12 mouse cellular contexts compared by ENCODE assay signal in the genomic region with DNA sequence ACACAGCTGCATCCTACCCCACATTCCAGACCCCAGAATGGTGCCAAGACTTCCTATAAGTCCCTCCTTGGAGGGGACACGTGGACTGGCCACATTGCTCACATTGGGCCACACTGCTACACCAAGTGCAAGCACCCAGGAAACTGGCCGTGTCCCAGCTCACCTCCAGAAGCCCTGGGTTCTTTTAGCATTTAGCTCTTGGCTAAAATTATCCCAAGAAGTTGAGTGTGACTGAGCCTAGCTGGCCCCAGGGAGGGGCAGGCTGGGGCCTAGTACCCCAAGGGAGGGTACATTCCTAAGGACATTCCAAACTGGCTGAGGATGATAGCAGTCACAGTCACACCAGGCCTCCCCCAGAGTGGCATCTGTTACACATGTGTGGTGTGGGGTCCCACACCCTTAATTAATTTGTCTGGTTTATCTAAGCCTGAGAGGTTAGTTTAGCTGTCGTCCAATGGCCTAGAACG. TPM values are rescaled to one million over a fixed set of nuclear protein-coding genes. Genes with fewer than 3 reads are reported as not detected.
DNase-seq lines count a peak whose midpoint lies in the region; ATAC-seq and TF ChIP-seq lines count a peak whose summit lies in the region.
"Had no signal": no experiment of that assay in that cellular context is flagged by ENCODE, and none has a peak within 500 bp of the region (broad histone marks: within the 10 kb centered on the region; RNA-seq: fewer than 3 reads in every experiment).

No protein-coding gene starts in this region.

- WGBS in hindbrain, embryonic 10.5 days, result 53% methylated on average over 4 of the region's 4 CpGs
- 69% methylated on average over 4 of the region's 4 CpGs for WGBS in hindbrain, embryonic 14.5 days
- 37% methylated on average over 4 of the region's 4 CpGs for WGBS in intestine, embryonic 14.5 days
- WGBS in kidney, embryonic 16.5 days, result 37% methylated on average over 4 of the region's 4 CpGs
- WGBS in liver, embryonic 16.5 days (ENCODE audit: insufficient replicate concordance), result 47% methylated on average over 4 of the region's 4 CpGs
- 66% methylated on average over 4 of the region's 4 CpGs for WGBS in midbrain, embryonic 16.5 days

- peaks cover 25% of the 10 kb centered on the region for H3K27me3 ChIP-seq in hindbrain, embryonic 10.5 days (ENCODE audit: insufficient read depth, poor library complexity, severe bottlenecking)
- H3K27me3 ChIP-seq in hindbrain, embryonic 14.5 days (ENCODE audit: control insufficient read depth, insufficient read depth, low read length), result peaks cover 9% of the 10 kb centered on the region; the same call in 1 of the 2 replicates
- H3K27me3 ChIP-seq in intestine, embryonic 14.5 days (replicated peaks; ENCODE audit: control insufficient read depth, insufficient read depth, low read length), result no peaks in the 10 kb centered on the region
- peaks cover 2% of the 10 kb centered on the region; the same call in 1 of the 2 replicates for H3K27me3 ChIP-seq in kidney, embryonic 16.5 days (ENCODE audit: insufficient read depth, low read length)
- peaks cover 2% of the 10 kb centered on the region for H3K27me3 ChIP-seq in liver, embryonic 16.5 days (ENCODE audit: control insufficient read depth, insufficient read depth, low read depth, low read length)
- H3K27me3 ChIP-seq in midbrain, embryonic 16.5 days (ENCODE audit: control insufficient read depth, insufficient read depth, low read depth, low read length), result peaks cover 4% of the 10 kb centered on the region

- ATAC-seq in hindbrain, embryonic 14.5 days (ENCODE audit: low FRiP score), result no peak
- 0 out of 2 replicates have a peak, but pooled peaks have one; percentile 23 for ATAC-seq in intestine, embryonic 14.5 days (replicated peaks; ENCODE audit: low FRiP score, low TSS enrichment, low read depth)
- peak; percentile 70 for ATAC-seq in kidney, embryonic 16.5 days (ENCODE audit: low FRiP score, low TSS enrichment)
- no peak for ATAC-seq in liver, embryonic 16.5 days (ENCODE audit: low read depth)
- ATAC-seq in midbrain, embryonic 16.5 days, result no peak
- ATAC-seq: midbrain, embryonic 15.5 days had no signal

- H3K27ac ChIP-seq in hindbrain, embryonic 10.5 days, result 0 out of 2 replicates have a peak overlapping the region, but pooled peaks have one; percentile 17
- no peak overlapping the region for H3K27ac ChIP-seq in hindbrain, embryonic 14.5 days
- peak overlapping the region; percentile 59 for H3K27ac ChIP-seq in intestine, embryonic 14.5 days (ENCODE audit: low read depth)
- peak overlapping the region; percentile 91 for H3K27ac ChIP-seq in kidney, embryonic 16.5 days (ENCODE audit: low read length)
- H3K27ac ChIP-seq in liver, embryonic 16.5 days (ENCODE audit: low read length), result peak overlapping the region; percentile 76
- H3K27ac ChIP-seq in layer of hippocampus, adult 2 months, result no peak overlapping the region
- H3K27ac ChIP-seq in midbrain, embryonic 16.5 days (ENCODE audit: low read length), result no peak overlapping the region
- H3K27ac ChIP-seq: midbrain, embryonic 15.5 days had no signal

- 0 out of 2 replicates have a peak, but pooled peaks cover 3% of the 10 kb centered on the region for H3K36me3 ChIP-seq in hindbrain, embryonic 10.5 days
- no peaks in the 10 kb centered on the region for H3K36me3 ChIP-seq in hindbrain, embryonic 14.5 days (replicated peaks; ENCODE audit: control insufficient read depth, insufficient read depth)
- H3K36me3 ChIP-seq in intestine, embryonic 14.5 days (ENCODE audit: control insufficient read depth, insufficient read depth, low read length), result no peaks in the 10 kb centered on the region
- peaks cover 5% of the 10 kb centered on the region; the same call in 1 of the 2 replicates for H3K36me3 ChIP-seq in kidney, embryonic 16.5 days (ENCODE audit: insufficient read depth, low read length)
- no peaks in the 10 kb centered on the region for H3K36me3 ChIP-seq in liver, embryonic 16.5 days (ENCODE audit: control insufficient read depth, insufficient read depth)
- H3K36me3 ChIP-seq in midbrain, embryonic 16.5 days (ENCODE audit: control insufficient read depth, insufficient read depth, low read length), result no peaks in the 10 kb centered on the region
- H3K36me3 ChIP-seq: midbrain, embryonic 15.5 days had no signal

- no peak for TF ChIP-seq CTCF in layer of hippocampus, adult 2 months (conservative IDR thresholded peaks at IDR 0.05)

- DNase-seq in hindbrain, embryonic 10.5 days (ENCODE audit: low spot score), result no peak
- no peak for DNase-seq in hindbrain, embryonic 14.5 days (ENCODE audit: low spot score)
- no peak for DNase-seq in intestine, embryonic 14.5 days (ENCODE audit: low spot score)
- no peak for DNase-seq in layer of hippocampus, adult 2 months (ENCODE audit: low spot score in 2 of 2)
- no peak for DNase-seq in adrenal gland, adult (ENCODE audit: inconsistent age in 2 of 2, low spot score in 1 of 2)
- DNase-seq: gastrocnemius, postnatal 36 days; left cerebral cortex, postnatal 4 days; thymus, postnatal 4 days had no signal

- no peak overlapping the region for H3K4me3 ChIP-seq in hindbrain, embryonic 10.5 days
- H3K4me3 ChIP-seq in hindbrain, embryonic 14.5 days (replicated peaks; ENCODE audit: low read length), result no peak overlapping the region
- H3K4me3 ChIP-seq in intestine, embryonic 14.5 days (ENCODE audit: low read depth, low read length), result no peak overlapping the region
- H3K4me3 ChIP-seq in kidney, embryonic 16.5 days (ENCODE audit: low read length), result no peak overlapping the region
- no peak overlapping the region for H3K4me3 ChIP-seq in liver, embryonic 16.5 days (ENCODE audit: low read depth, low read length)
- no peak overlapping the region for H3K4me3 ChIP-seq in layer of hippocampus, adult 2 months
- no peak overlapping the region for H3K4me3 ChIP-seq in midbrain, embryonic 16.5 days (ENCODE audit: low read depth, low read length)
- H3K4me3 ChIP-seq: midbrain, embryonic 15.5 days had no signal

- H3K9me3 ChIP-seq in hindbrain, embryonic 10.5 days, result no peaks in the 10 kb centered on the region
- H3K9me3 ChIP-seq in hindbrain, embryonic 14.5 days (ENCODE audit: control insufficient read depth, low read length), result no peaks in the 10 kb centered on the region
- no peaks in the 10 kb centered on the region for H3K9me3 ChIP-seq in intestine, embryonic 14.5 days (ENCODE audit: control insufficient read depth, low read length)
- H3K9me3 ChIP-seq in kidney, embryonic 16.5 days (ENCODE audit: low read length), result no peaks in the 10 kb centered on the region
- no peaks in the 10 kb centered on the region for H3K9me3 ChIP-seq in liver, embryonic 16.5 days (replicated peaks; ENCODE audit: control insufficient read depth, low read length)
- H3K9me3 ChIP-seq in midbrain, embryonic 16.5 days (replicated peaks; ENCODE audit: control insufficient read depth, low read length, poor library complexity, severe bottlenecking), result no peaks in the 10 kb centered on the region
- H3K9me3 ChIP-seq: midbrain, embryonic 15.5 days had no signal

- H3K4me1 ChIP-seq in hindbrain, embryonic 10.5 days (replicated peaks), result peaks cover 32% of the 10 kb centered on the region
- H3K4me1 ChIP-seq in hindbrain, embryonic 14.5 days (replicated peaks; ENCODE audit: control insufficient read depth, insufficient read depth, low read length), result 0 out of 2 replicates have a peak, but pooled peaks cover 6% of the 10 kb centered on the region
- peaks cover 17% of the 10 kb centered on the region for H3K4me1 ChIP-seq in intestine, embryonic 14.5 days (replicated peaks; ENCODE audit: control insufficient read depth, insufficient read depth, low read length)
- H3K4me1 ChIP-seq in kidney, embryonic 16.5 days (ENCODE audit: insufficient read depth, low read length), result peaks cover 46% of the 10 kb centered on the region
- H3K4me1 ChIP-seq in liver, embryonic 16.5 days (ENCODE audit: control insufficient read depth, low read depth, low read length), result peaks cover 4% of the 10 kb centered on the region
- no peaks in the 10 kb centered on the region for H3K4me1 ChIP-seq in midbrain, embryonic 16.5 days (ENCODE audit: control insufficient read depth, insufficient read depth, low read length)
- H3K4me1 ChIP-seq: midbrain, embryonic 15.5 days had no signal

- H3K4me2 ChIP-seq in hindbrain, embryonic 14.5 days (replicated peaks), result no peak overlapping the region
- H3K4me2 ChIP-seq in intestine, embryonic 14.5 days (ENCODE audit: low read length), result 0 out of 2 replicates have a peak overlapping the region, but pooled peaks have one; percentile 4
- no peak overlapping the region for H3K4me2 ChIP-seq in kidney, embryonic 16.5 days (replicated peaks; ENCODE audit: low read depth, low read length)
- H3K4me2 ChIP-seq in liver, embryonic 16.5 days (ENCODE audit: low read depth, low read length), result no peak overlapping the region
- no peak overlapping the region for H3K4me2 ChIP-seq in midbrain, embryonic 16.5 days (ENCODE audit: low read length)
- H3K4me2 ChIP-seq: midbrain, embryonic 15.5 days had no signal

- H3K9ac ChIP-seq in hindbrain, embryonic 14.5 days, result no peak overlapping the region
- H3K9ac ChIP-seq in intestine, embryonic 14.5 days (ENCODE audit: low read length), result no peak overlapping the region
- peak overlapping the region; percentile 27 for H3K9ac ChIP-seq in kidney, embryonic 16.5 days (replicated peaks; ENCODE audit: low read length)
- no peak overlapping the region for H3K9ac ChIP-seq in liver, embryonic 16.5 days (ENCODE audit: low read depth, low read length)
- no peak overlapping the region for H3K9ac ChIP-seq in midbrain, embryonic 16.5 days (ENCODE audit: low read depth, low read length)
- H3K9ac ChIP-seq: midbrain, embryonic 15.5 days had no signal

RNA-seq across cellular contexts. Expression of a gene that starts 7.7 kb away (rescaled TPM):
- polyA plus RNA-seq in hindbrain, embryonic 10.5 days (2016; fragmentation: Nextera tagmentation; extraction: Ambion mirVana), result 4.6 and 7.5 TPM in 2 replicates
- 1.4 and 1.5 TPM in 2 replicates for polyA plus RNA-seq in hindbrain, embryonic 14.5 days (2014; fragmentation: Nextera tagmentation; extraction: Ambion mirVana)
- 36.7 and 38.6 TPM in 2 replicates for polyA plus RNA-seq in intestine, embryonic 14.5 days (2014; fragmentation: Nextera tagmentation; extraction: Ambion mirVana)
- 44.2 and 44.3 TPM in 2 replicates for polyA plus RNA-seq in kidney, embryonic 16.5 days (2015; fragmentation: Nextera tagmentation; extraction: Ambion mirVana)
- 5.0 and 5.4 TPM in 2 replicates for polyA plus RNA-seq in liver, embryonic 16.5 days (2015; fragmentation: Nextera tagmentation; extraction: Ambion mirVana)
- under 1 TPM; 0.18 to 0.42 TPM for total RNA-seq in layer of hippocampus, adult 2 months (2021)
- polyA plus RNA-seq in midbrain, embryonic 16.5 days (2015; fragmentation: Nextera tagmentation; extraction: Ambion mirVana), result 1.1 and 1.6 TPM in 2 replicates

RNA-seq across cellular contexts. Expression of a gene that starts 42.2 kb away (rescaled TPM):
- not detected in 2 replicates for polyA plus RNA-seq in hindbrain, embryonic 10.5 days (2016; fragmentation: Nextera tagmentation; extraction: Ambion mirVana)
- not detected in 2 replicates for polyA plus RNA-seq in hindbrain, embryonic 14.5 days (2014; fragmentation: Nextera tagmentation; extraction: Ambion mirVana)
- 0.22 TPM in 1 of 2 replicates, not detected in the other for polyA plus RNA-seq in intestine, embryonic 14.5 days (2014; fragmentation: Nextera tagmentation; extraction: Ambion mirVana)
- polyA plus RNA-seq in kidney, embryonic 16.5 days (2015; fragmentation: Nextera tagmentation; extraction: Ambion mirVana), result 0.37 TPM in 1 of 2 replicates, not detected in the other
- not detected in 2 replicates for polyA plus RNA-seq in liver, embryonic 16.5 days (2015; fragmentation: Nextera tagmentation; extraction: Ambion mirVana)
- under 1 TPM in 1 of 2 experiments, not detected in 1; 0.56 TPM for total RNA-seq in layer of hippocampus, adult 2 months (2021)
- polyA plus RNA-seq in midbrain, embryonic 16.5 days (2015; fragmentation: Nextera tagmentation; extraction: Ambion mirVana), result 0.25 TPM in 1 of 2 replicates, not detected in the other
- total RNA-seq: gastrocnemius, postnatal 36 days; left cerebral cortex, postnatal 4 days had no signal
- polyA plus RNA-seq: midbrain, embryonic 15.5 days had no signal

Comparison
In these comparisons a context has a peak if more than half of its experiments do, and no peak if none do; other contexts are left out.
1. H3K27ac ChIP-seq: peak in hindbrain, embryonic 10.5 days (single experiment), intestine, embryonic 14.5 days (single experiment), kidney, embryonic 16.5 days (single experiment) and liver, embryonic 16.5 days (single experiment); none in hindbrain, embryonic 14.5 days (single experiment), layer of hippocampus, adult 2 months (single experiment) and midbrain, embryonic 16.5 days (single experiment).
2. ATAC-seq: peak in intestine, embryonic 14.5 days (single experiment) and kidney, embryonic 16.5 days (single experiment); none in hindbrain, embryonic 14.5 days (single experiment), liver, embryonic 16.5 days (single experiment) and midbrain, embryonic 16.5 days (single experiment).